Mouse (Mus musculus) heart, embryonic 11.5 days (tissue): ENCODE data around the gene Napb. TPM values are rescaled to one million over a fixed set of nuclear protein-coding genes. Genes with fewer than 3 reads are reported as not detected.

Experiments
- polyA plus RNA-seq: library from polyadenylated mRNA; unstranded; fragments of >200 nt; fragmentation: Nextera tagmentation; extraction: Ambion mirVana; gene quantifications from 2 replicates; pipeline ENCODE4 v1.2.1, GENCODE M21; 2014

Napb gene
- polyA plus RNA-seq, 1 experiment from 2014 or later, result 2.2 TPM

Other genes with a start within 250 kb of the Napb start
- gene Nxt1, start 59.9 kb downstream of the Napb start, polyA plus RNA-seq, result 71.3 and 71.6 TPM in 2 replicates
- 14.7 and 16.2 TPM in 2 replicates for gene Gzf1, start 51.4 kb downstream of the Napb start, polyA plus RNA-seq
- not detected in 2 replicates for gene Cstl1, start 17.9 kb upstream of the Napb start, polyA plus RNA-seq
- gene Cst11, start 39.0 kb upstream of the Napb start, polyA plus RNA-seq, result not detected in 2 replicates
- gene 8030411F24Rik, start 49.5 kb upstream of the Napb start, polyA plus RNA-seq, result not detected in 2 replicates
- gene Cst12, start 56.9 kb upstream of the Napb start, polyA plus RNA-seq, result not detected in 2 replicates
- gene Cst8, start 66.3 kb upstream of the Napb start, polyA plus RNA-seq, result not detected in 2 replicates
- not detected in 2 replicates for gene Cst13, start 87.6 kb upstream of the Napb start, polyA plus RNA-seq
- gene Cst9, start 102.7 kb upstream of the Napb start, polyA plus RNA-seq, result 1.9 and 2.3 TPM in 2 replicates
- not detected in 2 replicates for gene 9230104L09Rik, start 132.6 kb upstream of the Napb start, polyA plus RNA-seq
- 812 and 876 TPM in 2 replicates for gene Cst3, start 143.2 kb upstream of the Napb start, polyA plus RNA-seq